ENCODE assay signal across 7 mouse cellular contexts in the genomic region with DNA sequence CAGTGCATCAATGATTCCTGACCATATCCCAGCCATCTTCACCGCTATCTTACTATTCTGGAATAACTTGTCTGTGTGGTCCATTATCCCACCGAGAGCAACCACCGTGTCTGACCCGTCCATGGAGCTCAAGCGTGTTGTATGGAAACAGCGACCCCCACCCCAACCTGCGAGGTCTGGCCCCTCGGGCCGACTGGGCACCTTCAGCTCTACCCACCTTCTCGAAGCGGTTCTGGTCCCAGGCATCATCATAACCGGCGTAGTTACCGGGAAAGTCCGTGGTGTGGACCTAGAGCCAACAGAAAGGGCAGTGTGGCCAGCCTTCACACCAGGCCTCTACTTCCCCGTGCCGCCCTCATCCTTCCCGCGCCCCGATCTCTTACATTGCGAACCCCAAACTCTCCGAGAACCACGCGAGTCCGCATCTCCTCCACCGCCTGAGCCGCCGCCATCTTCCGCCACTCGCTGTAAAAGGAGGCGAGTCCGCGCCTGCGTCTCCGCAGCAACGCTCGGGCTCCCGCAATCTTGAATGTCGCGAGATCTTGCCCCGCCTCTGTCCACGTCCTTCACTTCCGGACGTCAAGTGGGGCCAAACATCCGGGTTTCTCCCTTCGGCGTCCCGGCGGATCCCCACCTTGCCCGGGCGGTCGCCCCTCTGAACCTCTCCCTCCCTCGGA. TPM values are rescaled to one million over a fixed set of nuclear protein-coding genes. Genes with fewer than 3 reads are reported as not detected.
A peak's percentile ranks its signal among the peaks of the same experiment; 100 is the strongest.
DNase-seq lines count a peak whose midpoint lies in the region; ATAC-seq lines count a peak whose summit lies in the region.

A gene (minus strand): TSS at position 543 of the 677 bp plus-strand sequence.
A gene (plus strand): TSS at position 569 of the 677 bp plus-strand sequence.

- H3K4me3 ChIP-seq in embryonic facial prominence, embryonic 11.5 days (ENCODE audit: low read depth, low read length) = peak within 1 kb of the TSS; percentile 89
- peak within 1 kb of the TSS; percentile 93 for H3K4me3 ChIP-seq in limb, embryonic 11.5 days (ENCODE audit: low read depth, low read length)
- H3K4me3 ChIP-seq in midbrain, embryonic 14.5 days (replicated peaks; ENCODE audit: low read depth, low read length) = peak within 1 kb of the TSS; percentile 94

- peaks cover 32% of the 10 kb centered on the region for H3K36me3 ChIP-seq in embryonic facial prominence, embryonic 11.5 days (replicated peaks; ENCODE audit: control insufficient read depth, insufficient read depth, low read depth, low read length)
- H3K36me3 ChIP-seq in limb, embryonic 11.5 days (ENCODE audit: control insufficient read depth, insufficient read depth, low read length) = peaks cover 46% of the 10 kb centered on the region
- peaks cover 74% of the 10 kb centered on the region for H3K36me3 ChIP-seq in midbrain, embryonic 14.5 days (ENCODE audit: control insufficient read depth, insufficient read depth, low read length)

- H3K4me2 ChIP-seq in embryonic facial prominence, embryonic 11.5 days (ENCODE audit: low read depth, low read length) = peak within 1 kb of the TSS; percentile 85
- H3K4me2 ChIP-seq in limb, embryonic 11.5 days (ENCODE audit: low read depth, severe bottlenecking) = peak within 1 kb of the TSS; percentile 78
- H3K4me2 ChIP-seq in midbrain, embryonic 14.5 days (ENCODE audit: low read length) = peak within 1 kb of the TSS; percentile 75

- peak; percentile 81 for ATAC-seq in embryonic facial prominence, embryonic 11.5 days (replicated peaks; ENCODE audit: insufficient number of reproducible peaks, low FRiP score, low TSS enrichment, low read depth)
- ATAC-seq in limb, embryonic 11.5 days (ENCODE audit: insufficient number of reproducible peaks, low FRiP score, low TSS enrichment, low read depth) = peak; percentile 90
- peak; percentile 91 for ATAC-seq in midbrain, embryonic 14.5 days (ENCODE audit: low FRiP score, low TSS enrichment)

- peak; percentile 98 for DNase-seq in adrenal gland, postnatal 14 days
- peak; percentile 98 for DNase-seq in embryonic facial prominence, embryonic 11.5 days (ENCODE audit: low spot score)
- peak; percentile 99 for DNase-seq in heart, adult 11 months
- DNase-seq in kidney, adult 18-20 months = peak; percentile 95
- DNase-seq in limb, embryonic 11.5 days (ENCODE audit: low spot score) = peak; percentile 97
- peak; percentile 98 for DNase-seq in midbrain, embryonic 14.5 days
- DNase-seq in spleen, adult 18-20 months = peak; percentile 87 to 91

- no peaks in the 10 kb centered on the region; the same call in none of the 2 replicates for H3K4me1 ChIP-seq in embryonic facial prominence, embryonic 11.5 days (ENCODE audit: control insufficient read depth, insufficient read depth, low read length)
- peaks cover 8% of the 10 kb centered on the region for H3K4me1 ChIP-seq in limb, embryonic 11.5 days (ENCODE audit: control insufficient read depth, insufficient read depth, low read length)
- peaks cover 16% of the 10 kb centered on the region for H3K4me1 ChIP-seq in midbrain, embryonic 14.5 days (ENCODE audit: control insufficient read depth, insufficient read depth, low read length)

- H3K27me3 ChIP-seq in embryonic facial prominence, embryonic 11.5 days (ENCODE audit: control insufficient read depth, insufficient read depth, low read length) = no peaks in the 10 kb centered on the region
- no peaks in the 10 kb centered on the region for H3K27me3 ChIP-seq in limb, embryonic 11.5 days (ENCODE audit: control insufficient read depth, insufficient read depth, low read length)
- H3K27me3 ChIP-seq in midbrain, embryonic 14.5 days (ENCODE audit: control insufficient read depth, insufficient read depth, low read length) = no peaks in the 10 kb centered on the region

- 0% methylated on average over 53 of the region's 53 CpGs for WGBS in embryonic facial prominence, embryonic 11.5 days
- WGBS in limb, embryonic 11.5 days = under 1% methylated on average over 53 of the region's 53 CpGs
- WGBS in midbrain, embryonic 14.5 days = under 1% methylated on average over 53 of the region's 53 CpGs

- no peak within 1 kb of the TSS for H3K27ac ChIP-seq in embryonic facial prominence, embryonic 11.5 days (replicated peaks; ENCODE audit: low read depth, low read length)
- H3K27ac ChIP-seq in limb, embryonic 11.5 days (replicated peaks; ENCODE audit: low read depth, low read length) = no peak within 1 kb of the TSS
- peak within 1 kb of the TSS; percentile 81 for H3K27ac ChIP-seq in midbrain, embryonic 14.5 days (replicated peaks; ENCODE audit: low read depth, low read length)

- H3K9ac ChIP-seq in embryonic facial prominence, embryonic 11.5 days (replicated peaks; ENCODE audit: low read length) = peak within 1 kb of the TSS; percentile 85
- H3K9ac ChIP-seq in limb, embryonic 11.5 days (ENCODE audit: low read length) = peak within 1 kb of the TSS; percentile 89
- peak within 1 kb of the TSS; percentile 92 for H3K9ac ChIP-seq in midbrain, embryonic 14.5 days (replicated peaks; ENCODE audit: low read length)

- no peaks in the 10 kb centered on the region for H3K9me3 ChIP-seq in embryonic facial prominence, embryonic 11.5 days (replicated peaks; ENCODE audit: control insufficient read depth, low read length)
- H3K9me3 ChIP-seq in limb, embryonic 11.5 days (ENCODE audit: control insufficient read depth, low read length) = no peaks in the 10 kb centered on the region
- no peaks in the 10 kb centered on the region for H3K9me3 ChIP-seq in midbrain, embryonic 14.5 days (ENCODE audit: control insufficient read depth, low read length)

RNA-seq across cellular contexts. Expression of the first gene that starts in this region (rescaled TPM):
- total RNA-seq in adrenal gland, postnatal 14 days (2021) = 73.9 and 74.6 TPM in 2 replicates
- polyA plus RNA-seq in embryonic facial prominence, embryonic 11.5 days (2014; fragmentation: Nextera tagmentation; extraction: Ambion mirVana) = 121 and 127 TPM in 2 replicates
- 123 and 124 TPM in 2 replicates for polyA plus RNA-seq in limb, embryonic 11.5 days (2014; fragmentation: Nextera tagmentation; extraction: Ambion mirVana)
- 89.8 and 91.0 TPM in 2 replicates for polyA plus RNA-seq in midbrain, embryonic 14.5 days (2014; fragmentation: Nextera tagmentation; extraction: Ambion mirVana)

RNA-seq across cellular contexts. Expression of the second gene that starts in this region (rescaled TPM):
- 135 and 137 TPM in 2 replicates for total RNA-seq in adrenal gland, postnatal 14 days (2021)
- 55.3 and 63.2 TPM in 2 replicates for polyA plus RNA-seq in embryonic facial prominence, embryonic 11.5 days (2014; fragmentation: Nextera tagmentation; extraction: Ambion mirVana)
- 64.0 and 76.9 TPM in 2 replicates for polyA plus RNA-seq in limb, embryonic 11.5 days (2014; fragmentation: Nextera tagmentation; extraction: Ambion mirVana)
- 86.7 and 90.0 TPM in 2 replicates for polyA plus RNA-seq in midbrain, embryonic 14.5 days (2014; fragmentation: Nextera tagmentation; extraction: Ambion mirVana)
